Mouse (Mus musculus): ENCODE results near the gene Chit1. TPM values are rescaled to one million over a fixed set of nuclear protein-coding genes. Genes with fewer than 3 reads are reported as not detected.

Chit1 gene
- not detected for polyA plus RNA-seq (2017; shearing (Covaris generic))

DNA sequence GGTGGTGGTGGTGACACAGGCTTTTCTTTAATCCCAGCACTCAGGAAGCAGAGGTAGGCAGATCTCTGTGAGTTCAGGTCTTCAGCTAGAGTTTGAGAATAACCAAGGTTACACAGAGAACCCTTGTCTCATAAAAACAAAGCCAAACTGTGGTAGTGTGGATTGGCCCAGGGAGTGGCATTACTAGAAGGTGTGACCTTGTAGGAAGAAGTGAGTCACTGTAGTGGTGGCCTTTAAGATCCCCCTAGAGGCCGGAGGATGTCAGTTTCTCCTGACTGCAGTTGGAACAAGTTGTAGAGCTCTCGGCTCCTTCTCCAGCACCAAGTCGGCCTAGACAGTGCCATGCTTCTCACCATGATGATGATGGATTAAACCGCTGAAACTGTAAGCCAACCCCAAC is at the start of gene Chit1:
Gene Chit1 (plus strand): TSS at position 264 of the 400 bp plus-strand sequence.

DNA sequence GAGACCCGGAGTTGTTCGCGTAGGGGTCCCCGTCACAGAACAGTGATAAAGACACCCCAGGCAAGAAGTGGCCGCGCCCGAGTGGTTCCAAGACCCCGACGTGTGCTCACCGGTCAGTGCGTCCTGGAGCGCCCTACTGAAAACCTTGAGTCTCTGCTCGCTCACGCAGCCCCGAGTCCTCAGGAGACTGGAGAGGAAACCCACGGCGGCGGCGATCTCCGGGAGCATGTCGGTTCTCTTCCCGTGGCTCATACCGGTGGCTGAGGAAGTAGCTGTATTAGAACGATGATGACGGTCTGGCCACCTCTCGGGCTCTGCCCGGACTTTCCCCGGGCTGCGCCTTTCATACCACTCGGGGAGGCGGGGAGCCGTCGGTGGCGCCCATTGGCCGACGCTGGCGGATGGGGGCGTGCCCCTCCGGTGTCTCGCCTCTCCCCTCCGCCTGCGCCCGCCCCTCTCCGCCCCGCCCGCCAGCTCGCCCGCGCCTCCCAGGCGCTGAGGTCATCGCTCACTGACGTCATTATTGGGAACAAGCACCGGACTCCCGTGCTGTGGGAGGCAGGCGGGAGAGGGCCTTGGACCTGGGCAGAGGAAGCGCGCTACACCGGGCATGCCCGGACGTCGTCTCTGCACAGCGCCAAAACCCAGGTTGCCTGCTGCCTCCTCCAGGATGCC is 32.1 kb upstream of the Chit1 start, which contains the start of gene Btg2:
Gene Btg2 (minus strand): TSS at position 319 of the 675 bp plus-strand sequence.

DNA sequence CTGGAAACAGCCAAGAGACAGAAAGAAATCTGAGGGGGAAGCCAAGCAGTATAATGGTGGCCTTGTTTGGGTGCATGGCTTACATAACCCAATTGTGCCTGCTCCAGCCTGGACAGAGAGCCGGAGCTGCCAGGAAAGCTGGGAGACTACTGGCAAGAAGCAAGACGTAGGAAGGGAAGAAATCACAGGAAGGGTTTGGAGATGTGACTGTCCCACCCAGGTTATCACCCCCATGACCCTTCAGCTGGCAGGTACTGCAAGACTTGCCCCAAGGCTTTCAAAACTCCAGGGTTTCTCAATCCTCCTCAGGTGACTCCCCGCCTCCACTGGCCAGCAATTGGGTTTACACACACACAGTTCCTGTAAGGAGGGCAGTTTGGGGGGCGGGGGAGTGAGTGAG is 71.0 kb downstream of the Chit1 start, which contains the start of gene Chil1:
Gene Chil1 (plus strand): TSS at position 152 of the 400 bp plus-strand sequence.

DNA sequence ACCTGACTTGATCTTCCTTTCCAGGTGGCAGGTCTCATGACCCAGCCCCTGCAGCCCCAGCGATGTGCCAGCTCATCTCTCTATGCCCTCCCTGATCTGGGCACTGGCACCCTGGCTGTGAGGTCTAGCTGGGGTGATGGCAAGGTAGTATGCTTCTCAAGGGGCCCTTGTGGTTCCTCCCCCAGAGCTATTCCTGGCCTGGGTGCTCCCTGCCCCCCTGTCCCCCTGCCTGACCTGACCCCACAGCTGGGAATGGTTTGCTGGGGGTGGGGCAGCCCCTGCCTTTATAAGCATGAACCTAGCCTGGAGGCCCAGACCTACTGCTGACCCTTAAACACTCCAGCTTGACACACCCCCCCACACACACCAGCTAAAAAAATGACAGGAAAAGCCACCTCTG is 82.1 kb downstream of the Chit1 start, which contains the start of gene Mybph:
Gene Mybph (plus strand): TSS at position 323 of the 400 bp plus-strand sequence.

Other genes with a start within 250 kb of the Chit1 start
- not detected for gene Optc, start 203.2 kb upstream of the Chit1 start, polyA plus RNA-seq (2017; shearing (Covaris generic))
- gene Prelp, start 189.8 kb upstream of the Chit1 start, polyA plus RNA-seq (2017; shearing (Covaris generic)): not detected
- not detected for gene Fmod, start 74.0 kb upstream of the Chit1 start, polyA plus RNA-seq (2017; shearing (Covaris generic))
- 190 TPM for gene Btg2, start 32.1 kb upstream of the Chit1 start, polyA plus RNA-seq (2017; shearing (Covaris generic))
- 0.38 TPM for gene Chil1, start 70.9 kb downstream of the Chit1 start, polyA plus RNA-seq (2017; shearing (Covaris generic))
- gene Mybph, start 82.2 kb downstream of the Chit1 start, polyA plus RNA-seq (2017; shearing (Covaris generic)): 0.10 TPM
- not detected for gene Adora1, start 124.2 kb downstream of the Chit1 start, polyA plus RNA-seq (2017; shearing (Covaris generic))
- not detected for gene Myog, start 178.7 kb downstream of the Chit1 start, polyA plus RNA-seq (2017; shearing (Covaris generic))
- gene Ppfia4, start 221.7 kb downstream of the Chit1 start, polyA plus RNA-seq (2017; shearing (Covaris generic)): 0.13 TPM

Measured in CD4-positive, CD25-positive, alpha-beta regulatory T cell (primary cell).